Mouse (Mus musculus): ENCODE results near the gene Mfsd2a. TPM values are rescaled to one million over a fixed set of nuclear protein-coding genes. Genes with fewer than 3 reads are reported as not detected.

The Mfsd2a gene
- polyA plus RNA-seq, 1 experiment from 2014 or later: 0.38 TPM

- H3K9ac ChIP-seq (replicated peaks; ENCODE audit: low read depth): no peak overlapping the region
- no peak for ATAC-seq
- 35% methylated on average over 6 of the region's 6 CpGs for WGBS
These were observed 601 bp upstream of the Mfsd2a start for GRCm38 (mm10) chr4:122961589-122961988.

GRCm38 (mm10) chr4:122960321-122961099, 478 bp downstream of the Mfsd2a start:
- Histone ChIP-seq H3K4me3 (ENCODE audit: low read depth, low read length) (peak overlapping the region; percentile 36), H3K4me2 (replicated peaks; ENCODE audit: low read depth, low read length) (peak overlapping the region; percentile 66), H3K9ac (replicated peaks; ENCODE audit: low read depth) (no peak overlapping the region), H3K4me1 (ENCODE audit: insufficient read depth, low read depth, low read length) (peaks cover 13% of the 10 kb centered on the region), H3K9me3 (ENCODE audit: low read length) (no peaks in the 10 kb centered on the region), H3K27me3 (replicated peaks; ENCODE audit: insufficient read depth, low read length) (peaks cover 52% of the 10 kb centered on the region), H3K36me3 (ENCODE audit: insufficient read depth, low read length) (no peaks in the 10 kb centered on the region), H3K27ac (ENCODE audit: low read length) (no peak overlapping the region)
- TF ChIP-seq CTCF (IDR thresholded peaks at IDR 0.05): no peak
- no peak for TF ChIP-seq EP300 (IDR thresholded peaks at IDR 0.05)
- WGBS: under 1% methylated on average over 42 of the region's 43 CpGs
- DNase-seq (ENCODE audit: low spot score): peak; percentile 45
- ATAC-seq: peak; percentile 20

More at GRCm38 (mm10) chr4:122961589-122961988, 601 bp upstream of the Mfsd2a start:
- H3K4me1 ChIP-seq (ENCODE audit: insufficient read depth, low read depth, low read length): peaks cover 9% of the 10 kb centered on the region; the same call in 1 of the 2 replicates
- no peaks in the 10 kb centered on the region for H3K36me3 ChIP-seq (ENCODE audit: insufficient read depth, low read length)
- H3K4me2 ChIP-seq (replicated peaks; ENCODE audit: low read depth, low read length): peak overlapping the region; percentile 66; the same call in 1 of the 2 replicates
- TF ChIP-seq CTCF (IDR thresholded peaks at IDR 0.05): no peak
- TF ChIP-seq EP300 (IDR thresholded peaks at IDR 0.05): no peak
- no peak for DNase-seq (ENCODE audit: low spot score)
- H3K27me3 ChIP-seq (replicated peaks; ENCODE audit: insufficient read depth, low read length): peaks cover 52% of the 10 kb centered on the region
- H3K4me3 ChIP-seq (ENCODE audit: low read depth, low read length): peak overlapping the region; percentile 36; the same call in 1 of the 2 replicates
- H3K27ac ChIP-seq (ENCODE audit: low read length): no peak overlapping the region
- H3K9me3 ChIP-seq (ENCODE audit: low read length): no peaks in the 10 kb centered on the region

GRCm38 (mm10) chr4:122959816-122960215, 1.2 kb downstream of the Mfsd2a start:
- ATAC-seq: no peak
- WGBS: 9% methylated on average over 8 of the region's 8 CpGs
- H3K4me2 ChIP-seq (replicated peaks; ENCODE audit: low read depth, low read length): peak overlapping the region; percentile 66
- no peak overlapping the region for H3K9ac ChIP-seq (replicated peaks; ENCODE audit: low read depth)
- H3K4me1 ChIP-seq (ENCODE audit: insufficient read depth, low read depth, low read length): peaks cover 18% of the 10 kb centered on the region
- H3K27me3 ChIP-seq (replicated peaks; ENCODE audit: insufficient read depth, low read length): peaks cover 52% of the 10 kb centered on the region
- no peaks in the 10 kb centered on the region for H3K9me3 ChIP-seq (ENCODE audit: low read length)
- H3K27ac ChIP-seq (ENCODE audit: low read length): no peak overlapping the region
- peak overlapping the region; percentile 36; the same call in 1 of the 2 replicates for H3K4me3 ChIP-seq (ENCODE audit: low read depth, low read length)
- H3K36me3 ChIP-seq (ENCODE audit: insufficient read depth, low read length): no peaks in the 10 kb centered on the region
- TF ChIP-seq CTCF (IDR thresholded peaks at IDR 0.05): no peak
- no peak for TF ChIP-seq EP300 (IDR thresholded peaks at IDR 0.05)
- no peak for DNase-seq (ENCODE audit: low spot score)

- TF ChIP-seq EP300 (IDR thresholded peaks at IDR 0.05): no peak
- Histone ChIP-seq H3K4me3 (ENCODE audit: low read depth, low read length) (no peak overlapping the region), H3K36me3 (ENCODE audit: insufficient read depth, low read length) (no peaks in the 10 kb centered on the region), H3K27ac (ENCODE audit: low read length) (no peak overlapping the region), H3K27me3 (replicated peaks; ENCODE audit: insufficient read depth, low read length) (peaks cover 47% of the 10 kb centered on the region), H3K9me3 (ENCODE audit: low read length) (no peaks in the 10 kb centered on the region), H3K9ac (replicated peaks; ENCODE audit: low read depth) (no peak overlapping the region), H3K4me1 (ENCODE audit: insufficient read depth, low read depth, low read length) (peaks cover 19% of the 10 kb centered on the region), H3K4me2 (replicated peaks; ENCODE audit: low read depth, low read length) (no peak overlapping the region)
- ATAC-seq (no peak), DNase-seq (ENCODE audit: low spot score) (no peak)
- WGBS: 68% methylated on average over 6 of the region's 6 CpGs
These were observed 2.4 kb downstream of the Mfsd2a start for GRCm38 (mm10) chr4:122958491-122959031.

- Histone ChIP-seq H3K9me3 (ENCODE audit: low read length) (no peaks in the 10 kb centered on the region), H3K4me3 (ENCODE audit: low read depth, low read length) (no peak overlapping the region), H3K27ac (ENCODE audit: low read length) (no peak overlapping the region), H3K27me3 (replicated peaks; ENCODE audit: insufficient read depth, low read length) (peaks cover 37% of the 10 kb centered on the region), H3K36me3 (ENCODE audit: insufficient read depth, low read length) (no peaks in the 10 kb centered on the region), H3K4me2 (replicated peaks; ENCODE audit: low read depth, low read length) (no peak overlapping the region), H3K9ac (replicated peaks; ENCODE audit: low read depth) (no peak overlapping the region), H3K4me1 (ENCODE audit: insufficient read depth, low read depth, low read length) (peaks cover 19% of the 10 kb centered on the region)
- DNase-seq (ENCODE audit: low spot score) (peak; percentile 8), ATAC-seq (no peak)
- 50% methylated on average over 5 of the region's 6 CpGs for WGBS
- no peak for TF ChIP-seq EP300 (IDR thresholded peaks at IDR 0.05)
- TF ChIP-seq CTCF (IDR thresholded peaks at IDR 0.05): no peak
These were observed 4.7 kb downstream of the Mfsd2a start for GRCm38 (mm10) chr4:122956301-122956700.

GRCm38 (mm10) chr4:122955412-122956136, 5.4 kb downstream of the Mfsd2a start:
- DNase-seq (ENCODE audit: low spot score) (peak; percentile 90), ATAC-seq (peak; percentile 90)
- H3K4me2 ChIP-seq (replicated peaks; ENCODE audit: low read depth, low read length): peak overlapping the region; percentile 27
- no peaks in the 10 kb centered on the region for H3K36me3 ChIP-seq (ENCODE audit: insufficient read depth, low read length)
- H3K27me3 ChIP-seq (replicated peaks; ENCODE audit: insufficient read depth, low read length): peaks cover 35% of the 10 kb centered on the region
- TF ChIP-seq EP300 (IDR thresholded peaks at IDR 0.05) (no peak), CTCF (IDR thresholded peaks at IDR 0.05) (no peak)
- peaks cover 12% of the 10 kb centered on the region for H3K4me1 ChIP-seq (ENCODE audit: insufficient read depth, low read depth, low read length)
- H3K27ac ChIP-seq (ENCODE audit: low read length): 0 out of 2 replicates have a peak overlapping the region, but pooled peaks have one; percentile 20
- no peak overlapping the region for H3K9ac ChIP-seq (replicated peaks; ENCODE audit: low read depth)
- no peak overlapping the region for H3K4me3 ChIP-seq (ENCODE audit: low read depth, low read length)
- WGBS: 4% methylated on average over 17 of the region's 17 CpGs
- H3K9me3 ChIP-seq (ENCODE audit: low read length): no peaks in the 10 kb centered on the region
